Mouse (Mus musculus): ENCODE results near the gene Appl2.

GRCm38 (mm10) chr10:83648131-83649020 is at the start of gene Appl2:
- TF ChIP-seq POLR2A (IDR thresholded peaks at IDR 0.05; ENCODE audit: control insufficient read depth, low read depth, low read length) (peak; percentile 76), CTCF (IDR thresholded peaks at IDR 0.05; ENCODE audit: control insufficient read depth, insufficient read depth, insufficient replicate concordance, low read depth, low read length) (no peak)

Data from testis, adult 2 months (tissue).